Mouse (Mus musculus) lung, embryonic 14.5 days (tissue): ENCODE measurements at regions not wholly inside any gene's neighbourhood (a gene's known extent, or its start where the extent isn't known, plus 50 kb on each side); places are given as distances from the start of the nearest gene placed in this dataset.
"Not testable (repeated sequence)": the region's sequence is repeated elsewhere in the genome, so short reads cannot be mapped to it uniquely, and the experiment has no call there.

Experiments
- ATAC-seq: fragments of 200-750 bp; cut with Nextera tagmentation; 2 replicates; pipeline ENCODE4 v1.8.0; 2017; ENCODE audit warnings: mild to moderate bottlenecking, moderate TSS enrichment, moderate library complexity; ENCODE audit not compliant: insufficient read depth
- DNase-seq: peaks from one replicate; pipeline ENCODE4 v3.0.0-alpha.2; 2015
- H3K27ac ChIP-seq: fragments of 300-500 bp; sonication (generic); 2 replicates; pipeline ENCODE4 v1.5.1; 2014; ENCODE audit warnings: low read depth, mild to moderate bottlenecking, moderate library complexity
- H3K27me3 ChIP-seq: fragments of 300-500 bp; sonication (generic); 2 replicates; pipeline ENCODE4 v1.6.1; 2014; ENCODE audit warnings: low read length, control low read depth; ENCODE audit not compliant: insufficient read depth
- H3K36me3 ChIP-seq: fragments of 300-500 bp; sonication (generic); 2 replicates; pipeline ENCODE4 v1.6.1; 2014; ENCODE audit warnings: control low read depth; ENCODE audit not compliant: insufficient read depth
- H3K4me1 ChIP-seq: fragments of 300-500 bp; sonication (generic); 2 replicates; pipeline ENCODE4 v1.6.1; 2014; ENCODE audit warnings: antibody characterized with exemption, control low read depth; ENCODE audit not compliant: insufficient read depth
- H3K4me2 ChIP-seq: fragments of 300-500 bp; sonication (generic); 2 replicates; pipeline ENCODE4 v1.6.1; 2014; ENCODE audit warnings: mild to moderate bottlenecking
- H3K4me3 ChIP-seq: fragments of 300-500 bp; sonication (generic); 2 replicates; pipeline ENCODE4 v1.5.1; 2014; ENCODE audit warnings: low read depth, low read length
- H3K9ac ChIP-seq: fragments of 300-500 bp; sonication (generic); 2 replicates; pipeline ENCODE4 v1.6.1; 2014
- H3K9me3 ChIP-seq: fragments of 300-500 bp; sonication (generic); 2 replicates; pipeline ENCODE4 v1.6.1; 2016; ENCODE audit warnings: low read depth, low read length, control low read depth
- CTCF ChIP-seq: IDR thresholded peaks from 2 replicates; pipeline ENCODE4 v1.5.1; 2016; ENCODE audit warnings: antibody characterized with exemption, low read depth
- WGBS: fragments of 180-500 bp; shearing (Covaris S2); extraction: QIAGEN DNeasy Blood & Tissue Kit; methylation state at CpG from one replicate; pipeline ENCODE4 v1.1.7; 2014; 5-methylcytosine and 5-hydroxymethylcytosine counted together

GRCm38 (mm10) chr16:3114473-3115335 is 476.1 kb upstream of the Olfr161 start:
- WGBS, result 53% methylated on average over 2 of the region's 3 CpGs
- peak; percentile 94 for ATAC-seq

GRCm38 (mm10) chr16:3115336-3116112 is 475.3 kb upstream of the Olfr161 start:
- ATAC-seq, result peak; percentile 83
- H3K36me3 ChIP-seq, H3K9me3 ChIP-seq, H3K9ac ChIP-seq, H3K27ac ChIP-seq, H3K4me3 ChIP-seq, H3K4me2 ChIP-seq, H3K27me3 ChIP-seq, H3K4me1 ChIP-seq: not testable (repeated sequence)
- peak; percentile 1 for DNase-seq
- 66% methylated on average over 7 of the region's 9 CpGs for WGBS

More at GRCm38 (mm10) chr16:3114473-3115335, 476.1 kb upstream of the Olfr161 start:
- not testable (repeated sequence) for H3K27ac ChIP-seq, H3K9ac ChIP-seq, H3K36me3 ChIP-seq, H3K9me3 ChIP-seq, H3K4me2 ChIP-seq, H3K27me3 ChIP-seq, DNase-seq, H3K4me3 ChIP-seq, H3K4me1 ChIP-seq

GRCm38 (mm10) chr16:3116113-3116511 is 474.7 kb upstream of the Olfr161 start:
- not testable (repeated sequence) for H3K27me3 ChIP-seq, H3K4me2 ChIP-seq, H3K36me3 ChIP-seq, H3K4me1 ChIP-seq, H3K9me3 ChIP-seq, H3K9ac ChIP-seq, H3K27ac ChIP-seq, H3K4me3 ChIP-seq, ATAC-seq, DNase-seq
- 67% methylated on average over 2 of the region's 3 CpGs for WGBS

GRCm38 (mm10) chr16:3121216-3121615 is 469.6 kb upstream of the Olfr161 start:
- not testable (repeated sequence) for H3K9me3 ChIP-seq, H3K36me3 ChIP-seq, DNase-seq, H3K4me1 ChIP-seq, H3K27me3 ChIP-seq, H3K4me2 ChIP-seq, H3K4me3 ChIP-seq, ATAC-seq, H3K27ac ChIP-seq, H3K9ac ChIP-seq

- H3K4me2 ChIP-seq, H3K9me3 ChIP-seq, ATAC-seq, H3K27ac ChIP-seq, H3K36me3 ChIP-seq, H3K9ac ChIP-seq, H3K4me1 ChIP-seq, H3K4me3 ChIP-seq, H3K27me3 ChIP-seq: not testable (repeated sequence)
- peak; percentile 0 for DNase-seq
- WGBS, result 49% methylated on average over 4 of the region's 6 CpGs
These were observed 468.5 kb upstream of the Olfr161 start for GRCm38 (mm10) chr16:3122145-3122860.

GRCm38 (mm10) chr16:3122861-3123477 is 467.9 kb upstream of the Olfr161 start:
- ATAC-seq, H3K4me2 ChIP-seq, H3K36me3 ChIP-seq, H3K4me3 ChIP-seq, H3K4me1 ChIP-seq, H3K9me3 ChIP-seq, H3K27ac ChIP-seq, H3K27me3 ChIP-seq, H3K9ac ChIP-seq: not testable (repeated sequence)
- WGBS, result 63% methylated on average over 8 of the region's 8 CpGs
- 0 out of 2 replicates have a peak, but pooled peaks have one; percentile 12 for TF ChIP-seq CTCF
- peak; percentile 6 for DNase-seq

- H3K4me1 ChIP-seq, H3K36me3 ChIP-seq, H3K9me3 ChIP-seq, H3K9ac ChIP-seq, DNase-seq, H3K4me2 ChIP-seq, H3K4me3 ChIP-seq, H3K27ac ChIP-seq, H3K27me3 ChIP-seq, ATAC-seq: not testable (repeated sequence)
- 40% methylated on average over 2 of the region's 2 CpGs for WGBS
These were observed 463.5 kb upstream of the Olfr161 start for GRCm38 (mm10) chr16:3127317-3127716.
